Mouse (Mus musculus) liver, embryonic 13.5 days (tissue): ENCODE measurements around the gene Mios. TPM values are rescaled to one million over a fixed set of nuclear protein-coding genes. Genes with fewer than 3 reads are reported as not detected.

ENCODE experiments used
- ATAC-seq: fragments of 200-750 bp; cut with Nextera tagmentation; 2 replicates; pipeline ENCODE4 v1.8.0; 2017; ENCODE audit warnings: low read depth, mild to moderate bottlenecking, moderate number of reproducible peaks, moderate library complexity
- DNase-seq: peaks from one replicate; pipeline ENCODE4 v3.0.0; 2022
- H3K27ac ChIP-seq: fragments of 300-500 bp; sonication (generic); 2 replicates; pipeline ENCODE4 v1.5.1; 2015; ENCODE audit warnings: moderate library complexity, mild to moderate bottlenecking, inconsistent platforms
- H3K27me3 ChIP-seq: fragments of 300-500 bp; sonication (generic); 2 replicates; pipeline ENCODE4 v1.6.1; 2015; ENCODE audit warnings: mild to moderate bottlenecking, inconsistent platforms
- H3K36me3 ChIP-seq: fragments of 300-500 bp; sonication (generic); 2 replicates; pipeline ENCODE4 v1.6.1; 2015; ENCODE audit warnings: mild to moderate bottlenecking, inconsistent platforms
- H3K4me1 ChIP-seq: fragments of 300-500 bp; sonication (generic); replicated peaks from 2 replicates; pipeline ENCODE4 v1.6.1; 2015; ENCODE audit warnings: inconsistent platforms
- H3K4me2 ChIP-seq: fragments of 300-500 bp; sonication (generic); 2 replicates; pipeline ENCODE4 v1.6.1; 2015; ENCODE audit warnings: inconsistent platforms, mild to moderate bottlenecking, moderate library complexity
- H3K4me3 ChIP-seq: fragments of 300-500 bp; sonication (generic); replicated peaks from 2 replicates; pipeline ENCODE4 v1.5.1; 2015; ENCODE audit warnings: mild to moderate bottlenecking, inconsistent platforms
- H3K9ac ChIP-seq: fragments of 300-500 bp; sonication (generic); 2 replicates; pipeline ENCODE4 v1.6.1; 2015; ENCODE audit warnings: mild to moderate bottlenecking, inconsistent platforms
- H3K9me3 ChIP-seq: fragments of 300-500 bp; sonication (generic); replicated peaks from 2 replicates; pipeline ENCODE4 v1.6.1; 2016; ENCODE audit warnings: inconsistent platforms
- WGBS: fragments of 180-500 bp; shearing (Covaris S2); methylation state at CpG from one replicate; pipeline ENCODE4 v1.1.7; 2015; ENCODE audit not compliant: insufficient replicate concordance; 5-methylcytosine and 5-hydroxymethylcytosine counted together
- polyA plus RNA-seq: library from polyadenylated mRNA; unstranded; fragments of >200 nt; fragmentation: Nextera tagmentation; extraction: Ambion mirVana; gene quantifications from 2 replicates; pipeline ENCODE4 v1.2.1, GENCODE M21; 2015

Gene Mios
- polyA plus RNA-seq, 1 experiment from 2014 or later, result 15.8 TPM

- no peak overlapping the region for H3K27ac ChIP-seq
- H3K4me1 ChIP-seq, result peaks cover 3% of the 10 kb centered on the region
- no peak for ATAC-seq
- no peaks in the 10 kb centered on the region for H3K36me3 ChIP-seq
- no peak overlapping the region for H3K4me2 ChIP-seq
- 66% methylated on average over 5 of the region's 5 CpGs for WGBS
- H3K4me3 ChIP-seq, result no peak overlapping the region
- H3K9me3 ChIP-seq, result no peaks in the 10 kb centered on the region
- DNase-seq, result no peak
- H3K27me3 ChIP-seq, result no peaks in the 10 kb centered on the region
- no peak overlapping the region for H3K9ac ChIP-seq
These were observed 69.5 kb downstream of the Mios start for GRCm38 (mm10) chr6:8278426-8279002.

- H3K4me3 ChIP-seq, result no peak overlapping the region
- WGBS, result 44% methylated on average over 4 of the region's 4 CpGs
- no peaks in the 10 kb centered on the region for H3K9me3 ChIP-seq
- no peak overlapping the region for H3K9ac ChIP-seq
- no peaks in the 10 kb centered on the region for H3K4me1 ChIP-seq
- H3K36me3 ChIP-seq, result no peaks in the 10 kb centered on the region
- no peaks in the 10 kb centered on the region for H3K27me3 ChIP-seq
- H3K27ac ChIP-seq, result no peak overlapping the region
- DNase-seq, result no peak
- H3K4me2 ChIP-seq, result no peak overlapping the region
- no peak for ATAC-seq
These were observed 74.2 kb downstream of the Mios start for GRCm38 (mm10) chr6:8283255-8283654.

GRCm38 (mm10) chr6:8285401-8285960 lies 76.5 kb downstream of the Mios start:
- H3K27me3 ChIP-seq, result no peaks in the 10 kb centered on the region
- H3K27ac ChIP-seq, result no peak overlapping the region
- H3K9ac ChIP-seq, result no peak overlapping the region
- H3K4me1 ChIP-seq, result no peaks in the 10 kb centered on the region
- H3K4me3 ChIP-seq, result no peak overlapping the region
- WGBS, result 69% methylated on average over 3 of the region's 3 CpGs
- DNase-seq, result no peak
- H3K4me2 ChIP-seq, result no peak overlapping the region
- H3K36me3 ChIP-seq, result no peaks in the 10 kb centered on the region
- no peak for ATAC-seq
- no peaks in the 10 kb centered on the region for H3K9me3 ChIP-seq

Other genes with a start within 250 kb of the Mios start
- gene Col28a1, start 16.6 kb upstream of the Mios start, polyA plus RNA-seq, result 0.02 and 0.05 TPM in 2 replicates
- 127 and 158 TPM in 2 replicates for gene Rpa3, start 50.0 kb downstream of the Mios start, polyA plus RNA-seq
- gene Umad1, start 50.1 kb downstream of the Mios start, polyA plus RNA-seq, result 15.7 and 19.9 TPM in 2 replicates
- 1.4 and 1.5 TPM in 2 replicates for gene Gm45062, start 50.2 kb downstream of the Mios start, polyA plus RNA-seq